Mouse (Mus musculus) cerebellum, postnatal 14 days (tissue): ENCODE results near the gene Cnot4.
"Not testable (repeated sequence)": the region's sequence is repeated elsewhere in the genome, so short reads cannot be mapped to it uniquely, and the experiment has no call there.

ENCODE experiments used
- DNase-seq, 2 experiments: peaks; one replicate each; pipeline ENCODE4 v3.0.0; 2021; ENCODE audit warnings: mixed read lengths in 2 of 2

Gene Cnot4

DNA sequence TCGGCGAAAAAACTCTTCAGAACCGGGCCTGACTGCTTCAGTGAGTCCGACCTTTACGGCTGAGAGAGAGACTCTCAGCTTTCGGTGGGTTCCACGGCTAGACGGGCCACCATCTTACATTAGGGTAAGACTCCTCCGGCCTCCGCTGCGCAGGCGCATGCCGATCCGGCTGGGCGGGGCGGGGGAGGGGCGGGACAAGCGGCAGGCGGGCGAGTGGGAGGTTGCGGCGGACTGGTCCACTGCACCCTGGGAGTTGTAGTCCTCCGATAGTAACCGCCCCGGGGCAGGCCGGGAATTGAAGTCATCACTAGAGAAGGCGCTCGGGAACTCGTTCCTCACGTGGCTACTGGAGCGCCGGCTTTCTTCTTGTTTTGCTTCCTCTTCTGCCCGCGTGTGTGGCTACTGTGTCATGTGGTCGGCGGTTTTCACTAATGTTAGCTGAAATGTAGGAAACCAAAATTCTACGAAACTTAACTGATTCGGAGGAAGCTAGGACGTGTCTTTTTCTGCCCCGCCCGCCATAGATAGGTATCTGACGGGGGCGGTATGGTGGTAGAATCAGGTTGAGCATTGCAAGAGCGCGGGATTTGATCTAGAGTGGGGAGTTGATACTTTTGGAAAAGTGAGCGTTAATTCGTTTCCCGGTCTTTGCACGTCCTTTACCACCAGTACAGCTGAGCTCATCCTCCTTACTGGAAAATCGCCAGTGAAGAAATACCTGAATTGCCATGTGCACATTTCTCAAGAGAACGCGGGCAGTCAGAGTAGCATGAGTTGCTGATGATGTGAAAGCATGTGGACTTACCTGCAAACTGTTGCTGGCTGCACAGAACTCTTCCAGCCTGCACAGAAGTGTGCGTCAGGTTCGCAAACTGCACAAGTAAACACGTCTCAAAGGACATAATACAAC, at the start of gene Cnot4:
TSS of gene Cnot4 (minus strand) at position 146 of the 910 bp plus-strand sequence.
- peak; percentile 99 for DNase-seq

GRCm38 (mm10) chr6:35179299-35179698, 45.8 kb upstream of the Cnot4 start:
- not testable (repeated sequence) for DNase-seq

DNA sequence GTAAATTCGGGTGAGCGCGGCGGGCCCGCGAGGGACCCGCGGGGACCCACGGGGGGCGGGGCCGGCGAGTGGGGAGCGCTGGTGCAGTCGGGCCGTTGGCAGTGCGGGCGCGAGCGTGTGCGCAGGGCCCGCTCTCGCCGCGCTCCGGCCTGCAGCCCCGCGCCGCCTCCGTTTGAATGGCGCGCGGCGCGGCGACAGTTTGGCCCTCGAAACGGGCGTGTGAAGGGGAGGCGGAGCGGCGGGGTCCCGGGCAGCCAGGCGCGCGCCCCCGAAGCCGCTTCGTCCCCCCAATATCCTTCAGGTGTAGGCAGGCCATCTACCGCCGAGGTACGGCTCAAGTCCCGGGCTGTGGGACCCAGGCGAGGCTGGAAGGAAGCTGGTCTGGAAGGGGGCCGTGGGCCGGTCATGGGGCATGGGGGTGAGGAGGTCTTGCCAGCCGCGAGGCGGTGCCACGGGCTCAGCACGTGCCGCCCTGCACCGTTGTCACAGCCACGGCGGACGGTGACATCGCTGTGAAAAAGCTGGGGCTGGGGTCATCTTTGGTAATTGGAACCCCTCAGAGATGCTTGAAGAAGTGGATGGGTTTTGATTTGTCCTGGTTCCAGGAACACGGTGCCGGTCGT, 44.2 kb upstream of the Cnot4 start:
- peak in 1 of 2 experiments; percentile 68 for DNase-seq

DNA sequence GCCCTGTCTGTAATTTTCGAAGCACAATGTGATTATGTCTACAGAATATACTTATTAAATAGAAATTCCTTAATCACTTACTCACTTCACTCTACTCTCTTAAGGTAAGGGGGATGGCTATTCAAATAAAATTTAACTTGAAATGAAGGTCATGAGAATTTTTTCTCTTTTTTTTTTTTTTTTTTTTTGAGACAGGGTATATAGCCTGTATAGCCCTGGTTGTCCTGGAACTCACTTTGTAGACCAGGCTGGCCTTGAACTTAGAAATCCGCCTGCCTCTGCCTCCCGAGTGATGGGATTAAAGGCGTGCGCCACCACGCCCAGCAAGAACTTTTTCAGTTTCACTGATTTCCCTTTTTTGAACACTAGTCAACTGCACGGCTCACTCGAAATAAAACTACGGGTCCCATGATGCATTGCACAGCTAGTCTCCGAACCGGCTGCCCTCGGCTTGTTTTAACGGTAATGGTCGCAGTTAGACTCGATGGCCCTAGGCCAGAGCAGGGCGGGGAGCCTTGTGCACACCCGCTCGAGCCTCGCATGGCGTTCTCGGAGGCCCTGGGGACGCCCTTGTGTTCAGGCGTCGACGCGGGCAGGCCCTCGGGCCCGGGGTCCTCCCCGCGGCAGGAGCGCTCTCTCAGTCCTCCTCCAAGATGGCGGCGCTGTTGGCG, 43.6 kb upstream of the Cnot4 start, which contains the start of gene Nup205:
TSS of gene Nup205 (plus strand) at position 443 of the 671 bp plus-strand sequence.
- DNase-seq: peak; percentile 86 to 87

DNA sequence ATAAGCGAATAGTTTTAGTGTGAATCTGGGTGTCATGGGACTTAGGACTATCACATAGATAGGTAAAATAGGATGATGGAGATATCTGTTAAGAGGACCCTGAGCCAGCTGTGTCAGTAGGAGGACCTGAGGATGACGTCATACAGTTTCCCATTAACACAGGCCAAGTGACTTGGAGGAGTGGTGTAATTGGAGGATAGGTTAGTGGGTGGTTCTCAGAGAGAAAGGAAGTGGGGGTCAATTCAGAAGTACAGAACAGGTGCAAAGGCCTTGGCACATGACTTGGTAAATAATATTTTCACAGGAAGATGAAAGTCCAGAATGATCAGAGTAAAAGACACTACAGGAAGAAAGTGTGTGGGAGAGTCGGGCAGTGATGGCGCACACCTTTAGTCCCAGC, 39.7 kb upstream of the Cnot4 start:
- no peak for DNase-seq

DNA sequence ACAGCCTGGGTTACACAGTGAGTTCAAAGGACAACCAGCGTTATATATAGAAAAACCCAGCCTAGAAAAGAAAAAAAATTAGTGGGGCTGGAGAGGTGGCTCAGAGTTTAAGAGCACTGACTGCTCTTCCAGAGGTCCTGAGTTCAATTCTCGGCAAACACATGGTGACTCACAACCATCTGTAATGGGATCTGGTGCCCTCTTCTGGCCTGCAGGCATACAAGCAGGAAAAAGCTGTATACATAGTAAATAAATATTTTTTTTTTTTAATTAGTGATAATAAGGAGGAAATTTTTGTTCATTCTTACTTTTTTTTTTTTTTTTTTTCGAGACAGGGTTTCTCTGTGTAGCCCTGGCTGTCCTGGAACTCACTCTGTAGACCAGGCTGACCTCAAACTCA, 38.5 kb upstream of the Cnot4 start:
- DNase-seq: not testable (repeated sequence)

GRCm38 (mm10) chr6:35169250-35169649, 35.7 kb upstream of the Cnot4 start:
- DNase-seq: no peak

DNA sequence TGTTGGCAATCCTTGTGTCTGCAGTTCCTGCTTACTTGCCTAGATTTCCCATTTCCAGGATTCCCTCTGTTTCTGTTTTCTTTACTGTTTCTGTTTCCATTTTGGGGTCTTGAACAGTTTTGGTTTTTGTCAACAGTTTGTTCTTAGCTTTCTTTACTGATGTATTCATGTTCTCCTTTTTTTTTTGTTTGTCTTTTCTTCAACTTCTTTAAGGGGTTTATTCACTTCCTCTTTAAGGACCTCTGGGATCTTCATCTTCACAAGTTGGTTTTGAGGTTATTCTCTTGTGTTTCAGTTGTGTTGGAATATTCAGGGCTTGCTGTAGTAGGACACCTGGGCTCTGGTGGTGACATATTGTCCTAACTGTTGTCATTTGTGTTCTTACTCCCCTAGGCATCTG, 21.0 kb upstream of the Cnot4 start:
- DNase-seq: no peak

DNA sequence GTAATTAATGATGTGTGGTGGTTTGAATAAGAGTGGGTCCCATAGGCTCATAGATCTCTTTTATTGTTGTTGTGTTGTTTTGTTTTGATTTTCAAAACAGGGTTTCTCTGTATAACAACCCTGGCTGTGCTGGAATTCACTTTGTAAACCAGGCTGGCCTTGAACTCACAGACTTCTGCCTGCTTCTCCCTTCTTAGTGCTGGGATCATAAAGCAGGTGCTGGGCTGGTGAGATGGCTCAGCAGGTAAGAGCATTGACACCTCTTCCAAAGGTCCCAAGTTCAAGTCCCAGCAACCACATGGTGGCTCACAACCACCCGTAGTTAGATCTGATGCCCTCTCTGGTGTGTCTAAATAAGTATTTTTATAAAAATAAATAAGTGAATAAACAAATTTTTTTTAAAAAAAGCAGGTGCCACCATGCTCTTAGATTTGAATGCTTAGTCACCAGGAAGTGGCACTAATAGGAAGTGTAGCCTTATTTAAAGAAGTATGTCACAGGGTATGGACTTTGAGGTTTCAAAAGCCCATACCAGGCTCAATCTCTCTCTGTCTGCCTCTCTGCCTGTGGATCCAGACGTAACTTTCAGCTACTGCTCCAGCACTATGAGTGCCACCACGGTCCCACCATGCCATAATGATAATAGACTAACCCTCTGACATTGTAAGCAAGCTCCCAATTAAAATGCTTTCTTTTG, 14.3 kb upstream of the Cnot4 start:
- DNase-seq: no peak

DNA sequence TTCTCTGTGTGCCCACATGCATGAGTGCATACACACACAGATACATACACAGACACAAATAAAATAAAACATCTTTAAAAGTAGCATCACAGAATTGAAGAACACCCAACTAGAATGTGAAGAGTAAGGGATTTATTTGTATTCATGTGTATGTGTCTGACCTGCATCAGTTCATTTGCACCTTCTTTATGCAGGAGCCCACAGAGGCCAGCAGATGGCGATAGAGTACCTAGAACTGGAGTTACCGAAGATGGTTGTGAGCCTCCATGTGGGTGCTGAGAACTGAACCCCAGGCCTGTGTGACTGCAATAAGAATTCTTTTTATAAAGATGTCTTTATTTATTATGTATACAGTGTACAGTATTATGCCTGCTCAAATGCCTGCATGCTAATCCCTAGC, 12.0 kb upstream of the Cnot4 start:
- DNase-seq: peak in 1 of 2 experiments; percentile 4

DNA sequence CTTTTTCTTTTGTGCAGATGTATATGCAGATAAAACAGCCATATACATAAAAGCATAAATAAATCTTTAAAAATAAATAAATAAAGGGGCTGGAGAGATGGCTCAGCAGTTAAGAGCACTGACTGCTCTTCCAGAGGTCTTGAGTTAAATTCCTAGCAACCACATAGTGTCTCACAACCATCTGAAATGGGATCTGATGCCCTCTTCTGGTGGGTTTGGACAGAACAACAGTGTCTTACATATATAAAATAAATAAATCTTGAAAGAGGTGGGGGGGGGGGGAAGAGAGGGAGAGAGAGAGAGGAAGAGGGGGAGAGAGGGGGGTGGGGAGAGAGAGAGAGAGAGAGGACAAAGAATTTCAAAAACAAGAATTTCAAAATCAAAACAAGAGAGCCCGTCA, 6.8 kb upstream of the Cnot4 start:
- no peak for DNase-seq

- no peak for DNase-seq
Observed at GRCm38 (mm10) chr6:35134844-35135243, 1.3 kb upstream of the Cnot4 start.

DNA sequence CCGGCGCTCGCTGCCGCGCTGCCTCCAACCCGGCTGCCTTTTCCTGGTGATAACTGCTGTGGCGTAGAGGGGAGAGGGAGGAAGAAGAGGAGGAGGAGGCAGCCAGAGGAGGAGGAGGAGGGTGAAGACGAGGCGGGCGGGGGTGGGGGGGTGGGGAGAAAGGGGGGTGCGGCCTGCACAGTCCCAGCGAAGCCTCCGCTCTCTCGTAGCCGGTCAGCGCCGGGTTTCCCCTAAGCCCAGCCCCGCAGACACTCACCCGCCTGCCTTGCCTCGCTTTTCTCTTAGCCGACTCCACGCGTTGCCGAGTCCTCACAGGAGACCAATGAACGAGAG, 312 bp downstream of the Cnot4 start:
- no peak for DNase-seq

- peak in 1 of 2 experiments; percentile 38 for DNase-seq
Observed at GRCm38 (mm10) chr6:35132806-35133205, 718 bp downstream of the Cnot4 start.

DNA sequence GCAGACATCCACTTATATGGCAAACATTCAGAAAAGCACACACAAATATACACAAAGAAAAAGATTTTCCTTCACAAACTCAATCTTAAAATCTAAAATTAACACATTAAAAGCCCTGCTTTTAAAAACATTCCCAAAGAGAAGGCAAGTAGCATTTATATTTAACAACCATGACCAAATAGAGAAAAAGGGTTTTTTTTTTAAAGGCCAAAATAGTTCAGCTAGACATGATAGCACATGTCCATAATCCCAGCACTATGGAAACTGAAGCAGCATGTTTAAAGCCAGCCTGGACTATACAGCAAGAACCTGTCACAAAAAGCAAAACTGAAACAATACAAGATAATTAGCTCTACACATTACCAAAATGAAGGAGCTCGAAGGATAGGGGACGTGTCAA, 11.0 kb downstream of the Cnot4 start:
- DNase-seq: no peak

- no peak for DNase-seq
Observed at GRCm38 (mm10) chr6:35121925-35122324, 11.6 kb downstream of the Cnot4 start.

GRCm38 (mm10) chr6:35102457-35102856, 31.1 kb downstream of the Cnot4 start:
- no peak for DNase-seq

- peak; percentile 22 to 37 for DNase-seq
Observed at GRCm38 (mm10) chr6:35084927-35085326, 48.6 kb downstream of the Cnot4 start.

- no peak for DNase-seq
Observed at GRCm38 (mm10) chr6:35075148-35075547, 58.4 kb downstream of the Cnot4 start.

DNA sequence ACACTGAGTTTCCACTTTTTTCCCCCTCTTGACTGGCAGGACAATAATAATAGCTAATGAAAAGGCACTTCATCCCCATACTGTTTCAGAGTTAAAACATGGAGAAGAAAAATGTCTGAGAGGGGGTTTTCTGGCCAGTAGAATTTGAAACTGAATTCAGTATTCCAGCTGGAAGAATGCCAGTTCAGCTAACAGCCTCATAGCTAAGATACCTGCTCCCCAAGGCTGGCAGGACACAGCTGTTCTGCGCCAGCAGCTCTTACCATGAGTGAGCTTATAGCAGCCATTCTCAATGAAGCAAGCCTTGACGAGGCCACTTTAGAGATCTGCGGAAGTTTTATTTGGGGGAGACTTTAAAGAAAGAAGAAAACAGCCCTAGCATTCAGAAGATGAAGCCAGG, 62.3 kb downstream of the Cnot4 start:
- DNase-seq: no peak

DNA sequence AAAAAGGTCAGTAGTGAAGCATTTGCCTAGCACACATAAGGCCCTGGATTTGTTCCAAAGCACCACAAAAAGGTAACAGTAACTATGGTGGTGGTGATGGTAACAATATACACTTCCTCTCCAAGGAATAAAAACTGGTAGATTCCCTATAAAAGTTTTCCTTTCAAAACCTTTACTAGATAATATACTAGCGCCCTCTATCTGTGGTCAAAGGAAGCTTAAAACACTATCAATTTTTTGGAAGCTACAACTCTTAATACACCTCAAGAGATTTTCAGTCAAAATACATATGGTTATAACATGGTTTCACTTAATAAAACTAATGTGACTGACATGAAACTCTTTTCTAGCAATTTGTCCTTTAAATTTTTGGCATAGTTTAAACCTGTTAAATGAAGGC, 71.1 kb downstream of the Cnot4 start:
- DNase-seq: no peak

DNA sequence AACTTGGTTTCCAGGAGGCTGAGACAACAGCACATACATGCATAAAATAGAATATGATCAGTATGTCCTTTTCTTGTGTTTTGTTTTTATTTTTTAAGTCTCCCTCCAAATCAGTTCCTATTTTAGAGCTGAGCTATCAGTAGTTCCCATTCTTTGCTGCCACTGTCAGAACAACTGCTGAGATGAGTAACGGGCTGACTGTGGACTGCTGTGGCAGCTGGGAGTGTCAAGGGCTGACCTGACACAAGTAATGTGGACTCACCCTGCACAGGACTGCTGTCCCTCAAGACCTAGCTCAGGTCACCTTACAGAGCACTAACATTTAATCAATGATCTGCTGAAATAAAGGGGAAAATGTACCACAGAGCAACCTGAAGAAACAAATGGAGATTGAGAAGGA, 90.4 kb downstream of the Cnot4 start:
- DNase-seq: no peak

DNA sequence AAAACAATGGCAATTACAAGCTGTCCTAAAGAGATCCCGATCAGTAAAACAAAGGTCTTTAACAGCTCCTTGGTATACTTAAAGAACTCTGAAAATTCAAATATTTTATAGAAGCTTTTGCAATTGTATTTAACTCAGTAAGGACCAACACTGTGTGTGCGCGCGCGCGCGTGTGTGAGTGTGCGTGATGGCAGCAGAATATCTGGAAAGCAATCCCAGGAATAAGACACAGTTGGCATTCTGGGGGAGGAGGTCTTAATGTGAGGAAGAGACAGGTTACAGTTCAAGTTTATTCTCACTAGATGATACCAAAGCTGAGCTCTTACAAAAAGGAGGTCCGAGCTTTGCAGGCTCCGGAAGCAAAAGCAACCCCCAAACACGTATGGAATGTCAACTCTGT, 100.2 kb downstream of the Cnot4 start:
- DNase-seq: no peak
